Mouse (Mus musculus) heart, postnatal 4 days (tissue): Measurements from ENCODE around the gene Siae. TPM values are rescaled to one million over a fixed set of nuclear protein-coding genes. Genes with fewer than 3 reads are reported as not detected.

ENCODE experiments used
- DNase-seq: peaks from one replicate; pipeline ENCODE4 v3.0.0; 2021
- total RNA-seq, 2 experiments: library from RNA; stranded (reverse); gene quantifications; 2 replicates each; pipeline ENCODE4 v1.2.3; 2021

The Siae gene
- total RNA-seq, 2 experiments from 2014 or later, result 6.5 to 6.6 TPM

GRCm38 (mm10) chr9:37626103-37626567, 70.6 kb downstream of the Siae start:
- peak; percentile 29 for DNase-seq

GRCm38 (mm10) chr9:37627263-37627662, 71.8 kb downstream of the Siae start:
- no peak for DNase-seq

- DNase-seq, result no peak
Measured at GRCm38 (mm10) chr9:37628581-37628980, 73.1 kb downstream of the Siae start.

DNA sequence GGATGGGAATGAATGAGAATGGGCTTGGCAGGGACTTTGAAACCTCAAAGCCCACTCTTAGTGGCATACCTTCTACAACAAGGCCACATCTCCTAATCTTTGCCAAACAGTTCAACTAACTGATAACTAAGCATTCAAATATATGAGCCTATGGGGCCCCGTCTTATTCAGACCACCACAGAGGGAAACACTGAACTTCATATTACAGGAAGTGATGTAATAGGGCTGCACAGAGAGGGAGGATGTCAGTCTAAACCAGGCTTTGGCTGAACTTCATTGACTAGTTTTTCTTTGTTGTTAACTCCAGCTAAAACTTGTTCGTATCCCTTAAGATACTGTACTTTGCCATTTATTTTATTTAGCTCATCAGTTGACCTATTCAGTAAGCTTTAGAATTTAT, 74.4 kb downstream of the Siae start:
- no peak for DNase-seq

GRCm38 (mm10) chr9:37632305-37632704, 76.8 kb downstream of the Siae start:
- DNase-seq, result no peak

GRCm38 (mm10) chr9:37634269-37634668, 78.8 kb downstream of the Siae start:
- DNase-seq, result no peak

DNA sequence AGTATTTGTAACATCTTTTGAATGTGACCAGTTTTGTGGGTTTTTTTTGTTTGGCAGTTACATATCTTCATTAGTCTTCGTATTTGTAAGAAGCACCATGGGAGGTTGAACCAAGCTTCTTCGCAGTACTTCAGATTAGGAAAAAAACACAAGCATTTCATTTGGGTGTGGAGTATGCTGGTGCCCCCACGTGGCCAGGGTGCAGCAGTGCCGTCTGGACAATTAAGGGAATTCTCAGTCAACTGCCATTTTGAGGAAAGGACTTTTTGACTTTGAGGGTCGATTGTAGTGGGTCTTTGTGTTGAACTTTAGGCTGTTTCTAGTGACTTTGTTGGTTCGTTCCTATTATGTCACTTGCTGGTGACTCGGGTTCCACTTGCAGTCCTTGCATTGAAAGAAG, 80.8 kb downstream of the Siae start:
- DNase-seq, result peak; percentile 67

DNA sequence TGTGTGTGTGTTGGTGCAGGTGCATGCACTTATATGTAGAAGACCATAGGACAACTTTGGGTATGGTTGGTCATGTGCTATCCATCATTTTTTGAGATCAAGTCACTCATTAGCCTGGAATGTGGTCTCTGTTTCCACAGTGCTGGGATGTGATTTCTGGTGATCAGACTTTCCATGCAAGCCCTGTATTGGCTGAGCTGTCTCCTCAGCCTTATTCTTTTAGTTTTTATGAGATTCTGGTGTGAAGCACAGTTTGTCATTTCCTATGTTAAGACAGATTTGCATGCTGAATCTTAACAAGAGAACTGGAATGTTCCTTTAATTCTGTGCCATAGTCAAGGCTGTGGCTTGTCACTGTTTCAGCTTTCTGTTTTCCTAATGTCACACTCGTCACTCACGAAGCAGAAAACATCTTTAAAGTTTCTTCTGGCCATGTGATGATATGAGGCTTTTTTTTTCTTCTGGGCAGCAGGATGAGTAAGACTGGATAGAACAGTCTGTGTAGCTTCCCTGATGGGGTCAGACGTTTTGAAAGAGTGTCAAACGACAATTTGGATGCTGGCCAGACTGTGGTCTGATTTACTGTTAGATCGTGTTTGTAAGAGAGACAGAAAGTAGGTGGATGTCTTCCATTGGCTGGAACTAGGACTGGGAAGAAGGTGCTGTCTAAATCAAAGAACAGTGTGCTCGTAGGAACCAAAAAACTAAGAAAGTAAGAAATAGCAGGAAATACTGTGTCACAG, 81.5 kb downstream of the Siae start:
- no peak for DNase-seq

DNA sequence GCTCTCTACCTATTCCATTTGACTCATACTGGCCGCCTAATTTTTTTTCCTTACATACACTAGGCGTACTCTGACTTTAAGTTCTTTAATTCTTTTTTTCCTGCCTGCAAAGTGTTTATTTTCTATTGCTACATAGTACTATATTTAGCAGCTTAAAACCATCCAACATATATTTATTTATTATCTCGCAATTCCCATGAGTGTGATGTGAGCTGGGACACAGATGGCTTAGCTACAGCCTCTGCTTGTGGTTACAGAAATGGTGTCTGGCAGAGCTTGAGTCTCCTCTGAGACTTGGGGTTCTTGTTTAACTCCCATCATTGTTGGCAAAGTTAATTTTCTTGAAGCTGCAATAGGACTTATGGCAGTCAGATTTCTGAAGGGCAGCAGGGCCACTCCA, 83.2 kb downstream of the Siae start:
- no peak for DNase-seq

GRCm38 (mm10) chr9:37646246-37646645, 90.7 kb downstream of the Siae start:
- no peak for DNase-seq

DNA sequence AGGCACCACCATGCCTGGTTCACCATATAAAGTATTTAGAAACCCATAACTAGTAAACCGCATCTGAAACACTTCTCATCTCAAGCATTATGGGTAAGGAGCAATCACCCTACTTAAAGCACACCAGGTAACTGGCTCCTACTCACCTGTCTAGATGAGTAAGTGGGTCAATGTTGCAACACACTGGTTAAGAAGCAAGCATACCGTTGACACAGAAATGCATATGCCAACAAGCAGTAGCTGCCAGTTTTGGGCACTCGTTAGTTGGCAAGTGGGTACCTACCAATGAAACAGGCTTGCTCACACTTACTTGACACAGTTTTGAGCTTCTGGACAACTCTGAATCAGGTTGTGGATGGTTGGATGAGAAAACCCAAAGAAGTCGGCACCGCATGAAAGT, 95.1 kb downstream of the Siae start:
- no peak for DNase-seq

- no peak for DNase-seq
Measured at GRCm38 (mm10) chr9:37653836-37654235, 98.3 kb downstream of the Siae start.

GRCm38 (mm10) chr9:37655961-37656360, 100.5 kb downstream of the Siae start:
- no peak for DNase-seq

- DNase-seq, result no peak
Measured at GRCm38 (mm10) chr9:37656439-37656881, 101.0 kb downstream of the Siae start.

GRCm38 (mm10) chr9:37656931-37657481, 101.5 kb downstream of the Siae start, which contains the start of gene Tbrg1:
Gene Tbrg1, minus strand, starts transcription at chr9:37657312.
- DNase-seq, result peak; percentile 88

GRCm38 (mm10) chr9:37659413-37659812, 103.9 kb downstream of the Siae start:
- no peak for DNase-seq

DNA sequence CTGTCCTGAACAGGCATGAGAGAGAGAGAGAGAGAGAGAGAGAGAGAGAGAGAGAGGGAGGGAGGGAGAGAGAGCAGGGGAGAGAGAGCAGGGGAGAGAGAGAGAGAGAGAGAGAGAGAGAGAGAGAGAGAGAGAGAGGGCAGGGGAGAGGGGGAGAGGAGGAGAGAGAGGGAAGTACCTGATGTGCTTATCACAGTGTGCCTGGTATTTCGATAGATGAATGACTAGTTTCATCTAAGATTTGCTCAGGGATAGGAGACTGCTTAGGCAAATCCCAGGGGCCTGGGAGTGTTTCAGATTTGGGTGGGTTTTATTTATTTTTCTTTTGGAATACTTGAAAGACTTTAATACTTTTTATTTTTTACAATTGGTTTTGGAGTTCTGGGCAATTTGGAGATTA, 107.7 kb downstream of the Siae start:
- DNase-seq, result no peak

GRCm38 (mm10) chr9:37664604-37665003, 109.1 kb downstream of the Siae start:
- DNase-seq, result no peak

DNA sequence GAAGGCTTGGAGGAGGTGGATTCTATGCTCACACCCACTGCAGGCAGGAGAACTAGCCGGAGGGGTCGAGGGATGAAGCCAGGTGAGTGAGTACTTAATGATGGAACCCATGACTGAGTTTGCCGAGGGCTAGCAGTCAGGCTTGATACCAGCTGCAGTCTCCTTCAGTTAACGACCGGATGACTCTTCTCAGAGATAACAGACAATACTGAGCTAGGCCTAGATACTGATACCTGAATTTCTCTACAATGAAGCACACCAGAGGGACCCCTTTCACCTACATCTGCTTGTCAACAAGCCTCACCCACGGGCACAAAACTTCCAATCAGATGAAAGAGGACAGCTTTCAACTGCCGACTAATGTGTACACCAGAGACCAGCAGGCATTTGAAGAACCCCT, 110.5 kb downstream of the Siae start:
- DNase-seq, result no peak

- no peak for DNase-seq
Measured at GRCm38 (mm10) chr9:37669115-37669514, 113.6 kb downstream of the Siae start, which contains the start of gene Panx3. Gene Panx3, minus strand, starts transcription at chr9:37669235.

DNA sequence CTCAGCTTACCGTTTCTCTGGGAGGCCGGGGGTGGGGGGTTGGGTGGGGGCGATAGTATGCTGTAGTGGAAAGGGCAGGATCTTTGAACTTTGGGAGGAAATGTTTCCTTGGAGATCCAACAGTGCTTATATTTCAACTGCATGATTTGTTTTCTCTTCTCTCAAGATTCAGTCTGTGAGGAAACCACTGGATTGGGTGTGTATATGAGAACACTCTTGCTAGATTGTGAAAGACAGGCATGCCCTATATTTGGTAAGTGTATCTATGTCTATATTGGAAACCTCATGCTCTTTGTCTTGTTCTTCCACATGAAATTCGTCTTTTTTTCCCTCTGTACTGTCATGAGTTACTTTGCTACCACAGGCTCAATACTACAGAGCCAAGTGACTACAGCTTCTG, 114.2 kb downstream of the Siae start:
- DNase-seq, result no peak

DNA sequence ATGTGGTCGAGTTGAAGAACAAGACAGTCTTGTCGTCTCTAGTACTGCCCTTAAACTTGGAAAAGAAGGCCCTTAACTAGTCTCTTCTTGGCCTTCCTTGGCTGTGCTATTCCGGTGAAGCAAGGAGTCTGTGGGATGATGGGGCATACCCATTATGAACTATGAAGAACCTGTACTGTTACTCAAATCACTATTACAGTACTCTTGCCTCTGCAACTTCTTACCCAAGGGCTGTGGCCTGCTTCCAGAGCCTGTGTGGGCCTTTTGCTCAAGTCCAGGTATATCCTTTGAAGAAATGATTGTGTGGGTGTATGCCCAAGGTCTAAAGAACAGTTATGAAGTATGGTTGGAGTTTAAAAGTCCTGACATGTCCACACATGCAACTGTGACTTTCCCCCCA, 114.8 kb downstream of the Siae start:
- DNase-seq, result no peak

DNA sequence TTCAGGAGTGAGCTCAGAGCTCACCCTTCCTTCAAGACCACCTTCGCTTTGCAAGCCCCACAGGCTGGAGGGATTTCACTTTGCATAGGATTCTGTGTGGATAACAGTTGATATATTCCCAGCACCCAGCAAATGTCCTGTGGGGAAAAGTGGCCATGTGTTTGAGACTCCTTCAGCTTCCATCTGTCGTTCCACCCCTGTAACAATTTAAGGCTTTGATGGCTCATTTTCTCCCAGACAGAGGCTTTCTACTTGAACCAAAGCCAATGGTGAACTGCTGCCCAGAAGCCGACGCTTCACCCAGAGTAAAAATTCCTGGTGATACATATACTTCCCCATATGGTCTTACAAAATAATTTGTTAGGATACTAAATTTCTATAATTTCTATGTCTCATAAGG, 119.8 kb downstream of the Siae start:
- DNase-seq, result no peak

GRCm38 (mm10) chr9:37681123-37681522, 125.6 kb downstream of the Siae start:
- DNase-seq, result no peak
